Mouse (Mus musculus): Measurements from ENCODE around the gene Olfr800.

DNA sequence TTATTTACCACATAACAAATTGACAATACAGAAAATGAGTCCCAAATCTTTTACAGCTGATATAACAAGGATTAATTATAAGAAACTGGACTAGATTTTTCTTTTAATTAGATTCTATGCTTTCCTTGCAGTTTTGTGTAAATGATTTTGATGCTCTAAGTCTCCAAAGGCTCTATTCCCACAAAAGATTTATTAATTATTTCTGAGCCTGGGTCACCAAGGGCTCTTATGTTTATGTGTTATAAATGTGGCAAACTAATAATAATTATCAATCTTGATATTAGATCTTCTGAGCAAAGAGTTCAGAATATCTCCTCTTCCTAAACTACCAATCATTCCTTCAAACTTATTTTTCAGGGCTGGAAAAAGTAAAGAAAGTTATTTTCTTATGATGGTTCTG, at the start of gene Olfr800:
- TF ChIP-seq POLR2A (IDR thresholded peaks at IDR 0.05; ENCODE audit: insufficient read depth, low read depth, low read length) (no peak), EP300 (IDR thresholded peaks at IDR 0.05; ENCODE audit: insufficient read depth, low read depth, low read length) (no peak)

Measured in heart, adult 2 months (tissue).